Comparison of ENCODE assay signal across 9 mouse cellular contexts in the genomic region with DNA sequence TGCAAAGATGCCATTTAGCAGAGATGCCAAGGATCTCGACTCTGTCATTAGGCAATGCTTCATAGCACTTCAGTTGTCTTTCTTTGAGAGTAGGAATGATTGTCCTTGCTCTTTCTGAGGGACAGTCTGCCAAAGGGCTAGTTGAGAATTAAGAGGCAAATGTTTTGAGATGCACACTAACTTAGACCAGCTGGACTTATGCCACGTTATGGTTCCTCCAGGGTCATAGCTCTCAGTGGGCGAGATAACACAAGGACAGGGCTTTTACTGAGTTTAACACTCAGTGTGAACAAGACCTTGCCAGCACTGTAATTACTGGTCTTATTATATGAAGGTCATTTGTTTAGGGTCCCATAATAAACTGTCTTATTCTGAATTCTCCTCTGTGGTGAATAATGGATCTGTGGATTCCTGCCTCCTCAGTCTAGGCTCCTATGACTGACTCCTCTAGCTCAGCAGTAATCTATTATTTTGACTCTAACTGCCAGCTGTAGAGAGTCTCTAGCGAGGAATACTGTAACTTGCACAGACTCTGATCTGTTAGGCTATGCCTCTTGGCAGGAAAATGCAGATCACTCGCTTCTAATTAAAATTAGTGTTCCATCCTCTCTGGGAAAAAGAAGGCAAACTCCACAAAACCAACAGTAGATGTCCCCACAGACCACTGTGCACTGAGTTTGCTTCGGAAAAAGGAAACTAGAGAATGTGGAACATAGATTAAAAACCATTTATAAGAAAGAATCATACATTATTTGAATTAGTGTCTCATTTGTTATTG.
DNase-seq lines count a peak whose midpoint lies in the region; ATAC-seq and TF ChIP-seq lines count a peak whose summit lies in the region.
"Had no signal": no experiment of that assay in that cellular context is flagged by ENCODE, and none has a peak within 500 bp of the region (broad histone marks: within the 10 kb centered on the region; RNA-seq: fewer than 3 reads in every experiment).

No protein-coding gene starts in this region.

- no peaks in the 10 kb centered on the region for H3K9me3 ChIP-seq in heart, postnatal 0 days (replicated peaks; ENCODE audit: control insufficient read depth, low read length)
- H3K9me3 ChIP-seq in midbrain, embryonic 13.5 days: no peaks in the 10 kb centered on the region
- H3K9me3 ChIP-seq: embryonic facial prominence, embryonic 13.5 days had no signal

- no peaks in the 10 kb centered on the region for H3K4me1 ChIP-seq in heart, postnatal 0 days (ENCODE audit: control insufficient read depth, insufficient read depth)
- peaks cover 13% of the 10 kb centered on the region for H3K4me1 ChIP-seq in midbrain, embryonic 13.5 days (replicated peaks)
- H3K4me1 ChIP-seq: embryonic facial prominence, embryonic 13.5 days had no signal

- peak; percentile 13 for DNase-seq in heart, postnatal 0 days (ENCODE audit: low spot score)
- no peak for DNase-seq in heart, adult 11 months
- peak; percentile 83 for DNase-seq in NIH3T3 (ENCODE audit: low read depth)
- DNase-seq in frontal cortex, adult 2 months (ENCODE audit: extremely low spot score in 1 of 2, low spot score in 1 of 2): peak; percentile 17 to 77
- DNase-seq in adrenal gland, adult 8-10 months: no peak
- no peak for DNase-seq in urinary bladder, postnatal 25 days (ENCODE audit: low spot score)

- no peak overlapping the region for H3K4me2 ChIP-seq in heart, postnatal 0 days (ENCODE audit: low read depth, low read length)
- no peak overlapping the region for H3K4me2 ChIP-seq in midbrain, embryonic 13.5 days (replicated peaks)
- H3K4me2 ChIP-seq: embryonic facial prominence, embryonic 13.5 days had no signal

- TF ChIP-seq EP300 in heart, postnatal 0 days (IDR thresholded peaks at IDR 0.05; ENCODE audit: low read depth): no peak

- 40% methylated on average over 6 of the region's 6 CpGs for WGBS in heart, postnatal 0 days
- WGBS in midbrain, embryonic 13.5 days: 54% methylated on average over 6 of the region's 6 CpGs

- no peaks in the 10 kb centered on the region for H3K36me3 ChIP-seq in heart, postnatal 0 days (replicated peaks; ENCODE audit: control insufficient read depth, insufficient read depth, low read length)
- H3K36me3 ChIP-seq in midbrain, embryonic 13.5 days: no peaks in the 10 kb centered on the region
- H3K36me3 ChIP-seq: embryonic facial prominence, embryonic 13.5 days had no signal

- H3K27me3 ChIP-seq in heart, postnatal 0 days (ENCODE audit: control insufficient read depth, insufficient read depth, low read length): no peaks in the 10 kb centered on the region
- no peaks in the 10 kb centered on the region for H3K27me3 ChIP-seq in midbrain, embryonic 13.5 days
- H3K27me3 ChIP-seq: embryonic facial prominence, embryonic 13.5 days had no signal

- no peak for ATAC-seq in heart, postnatal 0 days (ENCODE audit: insufficient read depth, low read depth)
- peak; percentile 60 for ATAC-seq in midbrain, embryonic 13.5 days
- ATAC-seq in CD4-positive, CD25-positive, alpha-beta regulatory T cell, adult 4 months: no peak

- H3K27ac ChIP-seq in heart, postnatal 0 days (ENCODE audit: low read depth): no peak overlapping the region
- no peak overlapping the region for H3K27ac ChIP-seq in midbrain, embryonic 13.5 days
- H3K27ac ChIP-seq: embryonic facial prominence, embryonic 13.5 days had no signal

- H3K4me3 ChIP-seq in heart, postnatal 0 days (ENCODE audit: low read depth, low read length): no peak overlapping the region
- no peak overlapping the region for H3K4me3 ChIP-seq in midbrain, embryonic 13.5 days (replicated peaks)
- H3K4me3 ChIP-seq: embryonic facial prominence, embryonic 13.5 days had no signal

- no peak overlapping the region for H3K9ac ChIP-seq in heart, postnatal 0 days (replicated peaks; ENCODE audit: low read depth, low read length)
- H3K9ac ChIP-seq in midbrain, embryonic 13.5 days (replicated peaks): no peak overlapping the region
- H3K9ac ChIP-seq: embryonic facial prominence, embryonic 13.5 days had no signal

- TF ChIP-seq CTCF in heart, postnatal 0 days (IDR thresholded peaks at IDR 0.05; ENCODE audit: low read depth): peak; percentile 40

Comparison
In these comparisons a context has a peak if more than half of its experiments do, and no peak if none do; other contexts are left out.
1. DNase-seq: peak in heart, postnatal 0 days (single experiment), NIH3T3 (single experiment) and frontal cortex, adult 2 months (2 of 2); none in heart, adult 11 months (single experiment), adrenal gland, adult 8-10 months (single experiment) and urinary bladder, postnatal 25 days (single experiment).